ENCODE assay signal across 39 mouse cellular contexts in the genomic region with DNA sequence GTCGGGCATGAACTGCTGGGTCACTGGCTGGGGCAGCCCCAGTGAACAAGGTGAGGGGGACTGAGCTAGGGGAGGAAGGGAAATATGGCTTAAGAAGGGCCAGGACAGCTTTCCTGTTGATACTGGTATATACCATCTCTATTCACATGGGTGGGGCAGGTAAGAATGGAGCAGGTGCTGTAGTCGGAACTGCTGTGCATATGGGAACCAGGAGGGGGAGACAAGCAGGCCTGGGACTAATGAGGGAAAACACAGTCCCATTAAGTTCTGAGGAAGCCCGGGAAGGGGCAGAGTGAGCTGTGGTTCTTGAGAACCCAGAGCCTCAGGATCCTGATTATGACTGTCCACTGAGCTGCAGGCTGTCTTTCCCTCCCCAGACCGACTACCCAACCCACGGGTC. TPM values are rescaled to one million over a fixed set of nuclear protein-coding genes. Genes with fewer than 3 reads are reported as not detected.
DNase-seq lines count a peak whose midpoint lies in the region; ATAC-seq and TF ChIP-seq lines count a peak whose summit lies in the region.
"Had no signal": no experiment of that assay in that cellular context is flagged by ENCODE, and none has a peak within 500 bp of the region (broad histone marks: within the 10 kb centered on the region; RNA-seq: fewer than 3 reads in every experiment).

No protein-coding gene starts in this region.

- no peaks in the 10 kb centered on the region for H3K4me1 ChIP-seq in midbrain, postnatal 0 days (ENCODE audit: insufficient read depth, low read length)
- no peaks in the 10 kb centered on the region for H3K4me1 ChIP-seq in midbrain, embryonic 15.5 days
- H3K4me1 ChIP-seq in heart, adult 2 months (ENCODE audit: control insufficient read depth, insufficient read depth, low read length) = no peaks in the 10 kb centered on the region
- H3K4me1 ChIP-seq: hindbrain, embryonic 13.5 days; kidney, embryonic 15.5 days; liver, embryonic 15.5 days; lung, embryonic 15.5 days; midbrain, embryonic 10.5 days; neural tube, embryonic 12.5 days; stomach, embryonic 15.5 days had no signal

- peaks cover 28% of the 10 kb centered on the region for H3K36me3 ChIP-seq in midbrain, postnatal 0 days (ENCODE audit: insufficient read depth, low read length)
- peaks cover 20% of the 10 kb centered on the region; the same call in 1 of the 2 replicates for H3K36me3 ChIP-seq in midbrain, embryonic 15.5 days (replicated peaks)
- H3K36me3 ChIP-seq in heart, adult 2 months (ENCODE audit: control insufficient read depth, insufficient read depth, low read length) = no peaks in the 10 kb centered on the region

- WGBS in midbrain, postnatal 0 days = 73% methylated on average over 5 of the region's 5 CpGs
- WGBS in midbrain, embryonic 15.5 days = 77% methylated on average over 5 of the region's 5 CpGs
- 55% methylated on average over 5 of the region's 5 CpGs for WGBS in heart, adult 2 months

- no peak overlapping the region for H3K27ac ChIP-seq in layer of hippocampus, adult 2 months
- H3K27ac ChIP-seq in midbrain, postnatal 0 days (ENCODE audit: low read depth, low read length) = no peak overlapping the region
- no peak overlapping the region for H3K27ac ChIP-seq in midbrain, embryonic 15.5 days
- H3K27ac ChIP-seq in heart, adult 2 months = no peak overlapping the region
- H3K27ac ChIP-seq: hindbrain, embryonic 13.5 days; kidney, embryonic 15.5 days; liver, embryonic 15.5 days; lung, embryonic 15.5 days; macrophage; midbrain, embryonic 10.5 days; neural tube, embryonic 12.5 days; stomach, embryonic 15.5 days had no signal

- TF ChIP-seq POLR2A in heart, adult 2 months (IDR thresholded peaks at IDR 0.05; ENCODE audit: insufficient read depth, low read depth, low read length) = no peak

- H3K27me3 ChIP-seq in midbrain, postnatal 0 days (ENCODE audit: insufficient read depth, low read length) = no peaks in the 10 kb centered on the region
- H3K27me3 ChIP-seq in midbrain, embryonic 15.5 days (replicated peaks) = no peaks in the 10 kb centered on the region
- H3K27me3 ChIP-seq in heart, adult 2 months (ENCODE audit: control insufficient read depth, insufficient read depth, low read length) = no peaks in the 10 kb centered on the region
- H3K27me3 ChIP-seq: hindbrain, embryonic 13.5 days; kidney, embryonic 15.5 days; liver, embryonic 15.5 days; lung, embryonic 15.5 days; neural tube, embryonic 12.5 days; stomach, embryonic 15.5 days had no signal

- peak; percentile 40 for TF ChIP-seq CTCF in layer of hippocampus, adult 2 months (conservative IDR thresholded peaks at IDR 0.05)
- TF ChIP-seq CTCF in midbrain, postnatal 0 days (IDR thresholded peaks at IDR 0.05) = peak; percentile 10; the same call in 1 of the 2 replicates
- no peak for TF ChIP-seq CTCF in heart, adult 2 months (IDR thresholded peaks at IDR 0.05)

- H3K9ac ChIP-seq in midbrain, postnatal 0 days (replicated peaks; ENCODE audit: low read length, poor library complexity, severe bottlenecking) = no peak overlapping the region
- H3K9ac ChIP-seq in midbrain, embryonic 15.5 days = no peak overlapping the region
- no peak overlapping the region for H3K9ac ChIP-seq in heart, adult 2 months (ENCODE audit: low read depth, low read length)
- H3K9ac ChIP-seq: hindbrain, embryonic 13.5 days; kidney, embryonic 15.5 days; liver, embryonic 15.5 days; lung, embryonic 15.5 days; neural tube, embryonic 12.5 days; stomach, embryonic 15.5 days had no signal

- no peaks in the 10 kb centered on the region for H3K79me2 ChIP-seq in heart, adult 2 months (replicated peaks; ENCODE audit: control insufficient read depth, insufficient read depth, low read length)

- intact Hi-C loops in heart, adult 2 months (cut with DNase I) = no loop called here

- no peak for TF ChIP-seq EP300 in heart, adult 2 months (IDR thresholded peaks at IDR 0.05; ENCODE audit: insufficient read depth, low read depth, low read length)

- DNase-seq in layer of hippocampus, adult 2 months (ENCODE audit: low spot score in 2 of 2) = no peak
- no peak for DNase-seq in layer of hippocampus, postnatal 25 days (ENCODE audit: extremely low spot score in 1 of 2, low spot score in 1 of 2)
- DNase-seq in midbrain, postnatal 0 days (ENCODE audit: low spot score) = no peak
- peak; percentile 75 for DNase-seq in ZHBTc4 (ENCODE audit: low read depth, low spot score)
- no peak for DNase-seq in spleen, adult 12 weeks (ENCODE audit: low spot score)
- no peak for DNase-seq in heart, adult 2 months
- DNase-seq: adrenal gland, adult 2 months; adrenal gland, postnatal 36 days; cerebellum, adult 18-20 months; cerebellum, postnatal 14 days; gastrocnemius, postnatal 14 days; heart, postnatal 36 days; kidney, adult 11 months; kidney, postnatal 36 days; layer of hippocampus, postnatal 36 days; thymus, postnatal 14 days had no signal

- H3K4me3 ChIP-seq in layer of hippocampus, adult 2 months = no peak overlapping the region
- no peak overlapping the region for H3K4me3 ChIP-seq in midbrain, postnatal 0 days (ENCODE audit: low read depth, low read length)
- no peak overlapping the region for H3K4me3 ChIP-seq in midbrain, embryonic 15.5 days
- no peak overlapping the region for H3K4me3 ChIP-seq in heart, adult 2 months
- H3K4me3 ChIP-seq: hindbrain, embryonic 13.5 days; kidney, embryonic 15.5 days; liver, embryonic 15.5 days; lung, embryonic 15.5 days; midbrain, embryonic 10.5 days; myocyte; neural tube, embryonic 12.5 days; stomach, embryonic 15.5 days had no signal

- no peak overlapping the region for H3K4me2 ChIP-seq in midbrain, postnatal 0 days (ENCODE audit: low read depth, low read length, poor library complexity, severe bottlenecking)
- no peak overlapping the region for H3K4me2 ChIP-seq in midbrain, embryonic 15.5 days
- H3K4me2 ChIP-seq: heart, embryonic 11.5 days; hindbrain, embryonic 13.5 days; kidney, embryonic 15.5 days; liver, embryonic 15.5 days; lung, embryonic 15.5 days; neural tube, embryonic 12.5 days; stomach, embryonic 15.5 days had no signal

- ATAC-seq in midbrain, postnatal 0 days (ENCODE audit: low FRiP score) = no peak
- ATAC-seq in midbrain, embryonic 15.5 days (replicated peaks) = no peak
- ATAC-seq: activated CD4-positive, CD25-positive, alpha-beta regulatory T cell, adult 4 months; CD4-positive, CD25-positive, alpha-beta regulatory T cell, adult 4 months; forebrain, embryonic 14.5 days; midbrain, embryonic 16.5 days had no signal

- H3K9me3 ChIP-seq in midbrain, postnatal 0 days (ENCODE audit: low read length) = no peaks in the 10 kb centered on the region
- H3K9me3 ChIP-seq in midbrain, embryonic 15.5 days = no peaks in the 10 kb centered on the region
- H3K9me3 ChIP-seq: hindbrain, embryonic 13.5 days; kidney, embryonic 15.5 days; liver, embryonic 15.5 days; lung, embryonic 15.5 days; midbrain, embryonic 10.5 days; stomach, embryonic 15.5 days had no signal

RNA-seq across cellular contexts. Expression of a gene that starts 6.5 kb away (rescaled TPM):
- not detected for total RNA-seq in layer of hippocampus, adult 2 months (2021)
- total RNA-seq in layer of hippocampus, postnatal 25 days (2021) = not detected
- total RNA-seq in midbrain, postnatal 0 days (2014; rRNA removed) = not detected in 2 replicates
- not detected in 2 replicates for polyA plus RNA-seq in midbrain, postnatal 0 days (2015; fragmentation: Nextera tagmentation; extraction: Ambion mirVana)
- 0.36 and 0.44 TPM in 2 replicates for polyA plus RNA-seq in midbrain, embryonic 15.5 days (2015; fragmentation: Nextera tagmentation; extraction: Ambion mirVana)
- not detected for total RNA-seq in heart, adult 2 months (2021)
- polyA plus RNA-seq in heart, adult 2 months (2012; rRNA removed) = not detected in 2 replicates
- total RNA-seq: gastrocnemius, postnatal 14 days; granulocyte monocyte progenitor cell, adult 5-6 weeks; heart, postnatal 36 days; layer of hippocampus, adult 8-10 months; layer of hippocampus, postnatal 36 days; left cerebral cortex, postnatal 10 days; liver, adult 2 months; MEL had no signal
- polyA plus RNA-seq: activated CD4-positive, CD25-positive, alpha-beta regulatory T cell, adult 4 months; brain, embryonic 14.5 days; CD4-positive, CD25-positive, alpha-beta regulatory T cell, adult 4 months; embryonic facial prominence, embryonic 11.5 days; forebrain, embryonic 14.5 days; liver, adult 2 months; liver, embryonic 15.5 days; macrophage; midbrain, embryonic 10.5 days had no signal

RNA-seq across cellular contexts. Expression of a gene that starts 28.8 kb away (rescaled TPM):
- 10 to 100 TPM; 26.6 to 28.8 TPM for total RNA-seq in layer of hippocampus, adult 2 months (2021)
- total RNA-seq in layer of hippocampus, postnatal 25 days (2021) = 10 to 100 TPM; 30.7 to 34.9 TPM
- 92.0 and 99.8 TPM in 2 replicates for total RNA-seq in midbrain, postnatal 0 days (2014; rRNA removed)
- polyA plus RNA-seq in midbrain, postnatal 0 days (2015; fragmentation: Nextera tagmentation; extraction: Ambion mirVana) = 80.2 and 81.3 TPM in 2 replicates
- polyA plus RNA-seq in midbrain, embryonic 15.5 days (2015; fragmentation: Nextera tagmentation; extraction: Ambion mirVana) = 73.4 and 77.9 TPM in 2 replicates
- 1 to 10 TPM; 8.4 to 9.1 TPM for total RNA-seq in heart, adult 2 months (2021)
- polyA plus RNA-seq in heart, adult 2 months (2012; rRNA removed) = 9.8 and 12.8 TPM in 2 replicates

RNA-seq across cellular contexts. Expression of a gene that starts 46.6 kb away (rescaled TPM):
- total RNA-seq in layer of hippocampus, adult 2 months (2021) = not detected
- total RNA-seq in layer of hippocampus, postnatal 25 days (2021) = not detected
- not detected in 2 replicates for total RNA-seq in midbrain, postnatal 0 days (2014; rRNA removed)
- polyA plus RNA-seq in midbrain, postnatal 0 days (2015; fragmentation: Nextera tagmentation; extraction: Ambion mirVana) = 0.17 TPM in 1 of 2 replicates, not detected in the other
- not detected in 2 replicates for polyA plus RNA-seq in midbrain, embryonic 15.5 days (2015; fragmentation: Nextera tagmentation; extraction: Ambion mirVana)
- total RNA-seq in heart, adult 2 months (2021) = not detected
- polyA plus RNA-seq in heart, adult 2 months (2012; rRNA removed) = not detected in 2 replicates
- total RNA-seq: adrenal gland, adult 2 months; adrenal gland, postnatal 36 days; gastrocnemius, postnatal 14 days; granulocyte monocyte progenitor cell, adult 5-6 weeks; heart, postnatal 36 days; layer of hippocampus, postnatal 36 days; liver, adult 2 months; MEL had no signal
- polyA plus RNA-seq: activated CD4-positive, CD25-positive, alpha-beta regulatory T cell, adult 4 months; adrenal gland, adult 2 months; brain, embryonic 14.5 days; CD4-positive, CD25-positive, alpha-beta regulatory T cell, adult 4 months; forebrain, embryonic 14.5 days; heart, embryonic 11.5 days; heart, embryonic 16.5 days; hindbrain, embryonic 13.5 days; liver, adult 2 months; liver, embryonic 15.5 days; macrophage; midbrain, embryonic 16.5 days had no signal
